Mouse (Mus musculus) forebrain, embryonic 13.5 days (tissue): ENCODE results near the gene Fblim1. TPM values are rescaled to one million over a fixed set of nuclear protein-coding genes. Genes with fewer than 3 reads are reported as not detected.

ENCODE experiments used
- ATAC-seq: fragments of 200-750 bp; cut with Nextera tagmentation; 2 replicates; pipeline ENCODE4 v1.8.0; 2017
- H3K27ac ChIP-seq: fragments of 300-500 bp; sonication (generic); 2 replicates; pipeline ENCODE4 v1.5.1; 2015; ENCODE audit warnings: inconsistent platforms, mild to moderate bottlenecking, moderate library complexity
- H3K27me3 ChIP-seq: fragments of 300-500 bp; sonication (generic); 2 replicates; pipeline ENCODE4 v1.6.1; 2015; ENCODE audit warnings: mild to moderate bottlenecking, inconsistent platforms
- H3K36me3 ChIP-seq: fragments of 300-500 bp; sonication (generic); 2 replicates; pipeline ENCODE4 v1.6.1; 2015; ENCODE audit warnings: mild to moderate bottlenecking, inconsistent platforms; ENCODE audit not compliant: poor library complexity, severe bottlenecking
- H3K4me1 ChIP-seq: fragments of 300-500 bp; sonication (generic); 2 replicates; pipeline ENCODE4 v1.6.1; 2015; ENCODE audit warnings: inconsistent platforms
- H3K4me2 ChIP-seq: fragments of 300-500 bp; sonication (generic); 2 replicates; pipeline ENCODE4 v1.6.1; 2015; ENCODE audit warnings: inconsistent platforms, mild to moderate bottlenecking, moderate library complexity
- H3K4me3 ChIP-seq: fragments of 300-500 bp; sonication (generic); 2 replicates; pipeline ENCODE4 v1.5.1; 2015; ENCODE audit warnings: mild to moderate bottlenecking, inconsistent platforms
- H3K9ac ChIP-seq: fragments of 300-500 bp; sonication (generic); 2 replicates; pipeline ENCODE4 v1.6.1; 2015; ENCODE audit warnings: mild to moderate bottlenecking, inconsistent platforms
- H3K9me3 ChIP-seq: fragments of 300-500 bp; sonication (generic); replicated peaks from 2 replicates; pipeline ENCODE4 v1.6.1; 2016; ENCODE audit warnings: inconsistent platforms
- WGBS: fragments of 180-500 bp; shearing (Covaris S2); methylation state at CpG from one replicate; pipeline ENCODE4 v1.1.7; 2015; 5-methylcytosine and 5-hydroxymethylcytosine counted together
- polyA plus RNA-seq: library from polyadenylated mRNA; unstranded; fragments of >200 nt; fragmentation: Nextera tagmentation; extraction: Ambion mirVana; gene quantifications from 2 replicates; pipeline ENCODE4 v1.2.1, GENCODE M21; 2015

Gene Fblim1
- polyA plus RNA-seq, 1 experiment from 2014 or later: 11.1 TPM

DNA sequence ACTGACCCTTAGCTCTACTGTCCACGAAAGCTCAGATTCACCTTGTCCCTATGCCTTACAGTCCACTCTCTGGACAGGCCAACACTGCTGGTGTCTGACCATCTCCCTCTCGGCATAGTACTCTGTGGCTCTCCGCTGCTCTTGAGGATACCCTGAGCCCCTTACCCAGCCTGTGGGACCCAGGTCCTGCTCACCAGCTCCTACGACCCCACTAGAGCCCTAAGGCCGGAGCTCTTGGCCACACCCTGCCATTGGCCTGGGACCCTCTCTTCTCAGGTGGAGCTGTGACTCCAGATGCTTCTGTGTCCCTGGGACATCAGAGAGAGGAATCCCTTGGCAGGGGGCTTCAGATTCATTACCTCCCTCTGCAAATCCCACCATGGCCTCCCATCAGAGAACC, 475 bp downstream of the Fblim1 start:
- no peak for ATAC-seq
- Histone ChIP-seq H3K27ac (no peak overlapping the region), H3K4me1 (no peaks in the 10 kb centered on the region), H3K27me3 (peaks cover 17% of the 10 kb centered on the region), H3K4me2 (no peak overlapping the region), H3K36me3 (no peaks in the 10 kb centered on the region), H3K9me3 (no peaks in the 10 kb centered on the region), H3K9ac (no peak overlapping the region), H3K4me3 (no peak overlapping the region)
- WGBS: 89% methylated on average over 5 of the region's 5 CpGs

- no peaks in the 10 kb centered on the region for H3K36me3 ChIP-seq
- no peak overlapping the region for H3K27ac ChIP-seq
- ATAC-seq: no peak
- H3K4me2 ChIP-seq: no peak overlapping the region
- peaks cover 26% of the 10 kb centered on the region for H3K27me3 ChIP-seq
- WGBS: 64% methylated on average over 8 of the region's 8 CpGs
- no peak overlapping the region for H3K4me3 ChIP-seq
- H3K4me1 ChIP-seq: peaks cover 4% of the 10 kb centered on the region
- no peak overlapping the region for H3K9ac ChIP-seq
- H3K9me3 ChIP-seq: no peaks in the 10 kb centered on the region
These were observed 1.4 kb downstream of the Fblim1 start for GRCm38 (mm10) chr4:141604493-141604892.

DNA sequence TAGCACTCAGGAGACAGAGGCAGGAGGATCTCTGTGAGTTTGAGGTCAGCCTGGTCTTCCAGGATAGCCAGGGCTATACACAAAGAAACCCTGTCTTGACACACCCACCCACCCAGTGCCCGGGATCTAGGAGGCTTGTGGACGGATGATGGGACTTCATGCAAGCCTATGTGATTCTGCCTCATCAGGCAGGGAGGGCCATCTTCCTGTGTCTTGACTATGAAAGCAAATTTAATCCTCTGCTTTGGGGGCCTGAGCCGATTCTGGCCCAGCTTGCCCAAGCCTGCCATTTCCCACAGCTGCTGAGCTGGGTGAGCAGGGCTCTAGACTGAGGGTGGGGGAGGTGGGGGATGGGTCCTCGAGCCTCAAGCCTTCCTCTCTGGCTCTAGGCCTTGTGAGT, 2.0 kb downstream of the Fblim1 start:
- no peaks in the 10 kb centered on the region for H3K9me3 ChIP-seq

GRCm38 (mm10) chr4:141602523-141603223, 3.2 kb downstream of the Fblim1 start:
- Histone ChIP-seq H3K9me3 (no peaks in the 10 kb centered on the region), H3K27ac (no peak overlapping the region), H3K4me2 (no peak overlapping the region), H3K36me3 (no peaks in the 10 kb centered on the region), H3K4me1 (peaks cover 16% of the 10 kb centered on the region), H3K9ac (no peak overlapping the region), H3K4me3 (no peak overlapping the region), H3K27me3 (peaks cover 45% of the 10 kb centered on the region)
- WGBS: 87% methylated on average over 11 of the region's 11 CpGs
- no peak for ATAC-seq

More for the DNA sequence above, 2.0 kb downstream of the Fblim1 start:
- 64% methylated on average over 4 of the region's 4 CpGs for WGBS
- Histone ChIP-seq H3K4me2 (no peak overlapping the region), H3K9ac (no peak overlapping the region), H3K27ac (no peak overlapping the region), H3K27me3 (peaks cover 32% of the 10 kb centered on the region), H3K36me3 (no peaks in the 10 kb centered on the region), H3K4me1 (peaks cover 10% of the 10 kb centered on the region), H3K4me3 (no peak overlapping the region)
- ATAC-seq: no peak

DNA sequence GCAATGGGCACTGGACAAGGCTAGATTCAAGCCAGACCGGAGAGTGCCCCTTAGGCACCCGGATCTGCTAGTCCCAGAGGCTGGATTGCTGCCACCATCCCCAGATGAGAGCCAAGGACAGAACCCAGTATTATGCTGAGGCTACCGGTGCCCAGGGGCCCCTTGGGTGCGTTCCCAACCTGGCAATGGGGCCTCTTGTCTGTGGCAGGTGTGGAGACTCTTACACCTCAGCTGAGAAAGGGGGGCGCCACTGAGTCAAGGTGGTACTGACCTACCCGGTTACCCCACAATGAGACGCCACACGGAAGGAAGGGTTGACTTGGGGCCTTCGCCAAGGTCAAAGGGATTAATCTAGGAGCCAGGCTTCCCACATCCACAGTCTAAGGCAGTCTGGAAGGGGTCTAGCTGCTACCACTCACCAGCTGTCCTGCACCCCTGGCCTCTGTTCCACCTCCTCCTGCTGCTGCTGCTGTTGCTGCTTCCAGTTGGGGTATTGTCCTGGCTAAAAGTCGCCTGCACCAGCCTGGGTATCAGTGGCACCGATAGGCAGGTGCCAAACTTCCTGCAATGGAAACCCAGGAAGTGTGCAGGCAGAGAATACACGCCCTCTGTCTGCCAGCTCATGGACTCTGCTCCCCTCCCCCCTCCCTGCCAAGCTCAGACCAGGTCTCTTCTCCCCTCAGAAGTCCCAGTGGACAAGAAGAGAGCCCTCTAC, 4.6 kb downstream of the Fblim1 start:
- Histone ChIP-seq H3K36me3 (no peaks in the 10 kb centered on the region), H3K9me3 (no peaks in the 10 kb centered on the region), H3K4me2 (no peak overlapping the region), H3K9ac (no peak overlapping the region), H3K27me3 (peaks cover 54% of the 10 kb centered on the region), H3K4me3 (no peak overlapping the region), H3K27ac (no peak overlapping the region), H3K4me1 (peaks cover 16% of the 10 kb centered on the region)
- ATAC-seq: no peak
- 70% methylated on average over 12 of the region's 12 CpGs for WGBS

DNA sequence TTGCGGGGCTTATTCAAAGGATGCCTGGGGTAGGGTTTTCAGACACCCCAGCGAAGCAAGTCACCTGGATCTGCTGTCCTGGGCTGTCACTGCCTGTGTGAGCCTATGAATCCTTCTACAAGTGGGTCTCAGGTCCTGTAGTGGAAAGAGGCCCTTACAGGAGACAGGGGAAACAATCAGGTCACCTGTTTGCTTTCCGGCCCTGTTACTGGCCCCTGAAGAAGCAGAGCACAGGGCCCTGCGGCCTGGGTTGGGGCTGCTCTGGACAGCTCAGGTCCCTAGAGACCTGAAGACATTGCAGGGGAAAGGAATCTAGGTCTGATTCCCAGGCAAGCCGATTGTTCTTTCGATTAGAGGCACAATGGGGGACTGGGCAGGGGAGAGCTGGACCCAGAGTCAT, 5.5 kb downstream of the Fblim1 start:
- H3K9me3 ChIP-seq: no peaks in the 10 kb centered on the region
- no peaks in the 10 kb centered on the region for H3K36me3 ChIP-seq
- H3K27ac ChIP-seq: no peak overlapping the region
- peaks cover 54% of the 10 kb centered on the region for H3K27me3 ChIP-seq
- WGBS: 27% methylated on average over 6 of the region's 6 CpGs
- H3K4me2 ChIP-seq: peak overlapping the region; percentile 76
- no peak; the same call in 1 of the 2 replicates for ATAC-seq
- H3K4me1 ChIP-seq: peaks cover 16% of the 10 kb centered on the region
- H3K9ac ChIP-seq: no peak overlapping the region
- H3K4me3 ChIP-seq: no peak overlapping the region

DNA sequence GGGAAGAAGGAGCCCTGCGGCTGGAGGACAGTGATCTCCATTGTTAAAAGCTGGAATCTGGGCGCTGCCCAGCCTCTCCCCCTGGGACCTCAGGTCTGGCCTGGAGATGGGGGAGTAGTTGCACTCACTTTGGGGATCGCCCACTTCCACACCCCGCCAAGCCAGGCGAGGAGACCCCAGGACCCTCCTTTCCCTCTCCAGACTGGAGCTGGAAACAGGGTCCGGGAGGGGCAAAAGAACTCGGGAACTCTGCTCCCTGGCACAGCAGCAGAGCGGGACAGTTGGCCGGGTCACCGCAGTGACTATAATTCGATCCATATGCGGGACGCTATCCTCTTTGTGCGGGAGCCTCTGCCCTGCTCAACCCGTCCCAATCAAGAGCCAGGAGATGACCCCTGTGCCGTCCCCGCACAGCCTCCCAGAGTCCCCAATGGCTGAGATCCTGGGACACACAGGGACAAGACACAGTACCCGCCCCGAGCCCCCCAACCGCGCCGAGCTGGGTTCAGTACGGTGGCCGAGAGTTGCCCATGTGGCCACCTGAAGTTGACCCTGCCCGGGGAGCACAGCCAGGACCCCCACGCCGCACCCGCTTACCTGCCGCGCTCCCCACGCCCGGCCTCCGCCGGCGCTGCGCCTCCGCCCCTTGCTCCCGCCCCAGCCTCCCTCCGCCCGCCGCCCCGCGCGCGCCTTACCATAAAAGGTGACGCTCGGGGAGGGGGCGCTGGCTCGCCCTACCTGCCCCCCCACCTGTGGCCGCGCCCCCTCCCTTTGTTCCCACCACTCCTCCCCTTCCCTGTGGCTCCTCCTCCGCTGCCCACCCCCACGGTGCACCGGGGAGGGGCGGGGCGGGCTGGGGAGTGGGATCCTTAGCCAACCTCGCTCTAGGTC, 6.4 kb downstream of the Fblim1 start:
- WGBS: under 1% methylated on average over 35 of the region's 57 CpGs
- peaks cover 54% of the 10 kb centered on the region for H3K27me3 ChIP-seq
- H3K4me1 ChIP-seq: peaks cover 16% of the 10 kb centered on the region
- H3K4me2 ChIP-seq: peak overlapping the region; percentile 76
- no peaks in the 10 kb centered on the region for H3K36me3 ChIP-seq
- peak; percentile 36; the same call in 1 of the 2 replicates for ATAC-seq
- H3K9me3 ChIP-seq: no peaks in the 10 kb centered on the region
- no peak overlapping the region for H3K27ac ChIP-seq
- peak overlapping the region; percentile 62 for H3K9ac ChIP-seq
- peak overlapping the region; percentile 50 for H3K4me3 ChIP-seq

GRCm38 (mm10) chr4:141598894-141599250, 7.0 kb downstream of the Fblim1 start:
- Histone ChIP-seq H3K4me1 (peaks cover 16% of the 10 kb centered on the region), H3K9me3 (no peaks in the 10 kb centered on the region), H3K27ac (no peak overlapping the region), H3K4me2 (peak overlapping the region; percentile 76), H3K27me3 (peaks cover 54% of the 10 kb centered on the region), H3K9ac (peak overlapping the region; percentile 62), H3K36me3 (peaks cover 5% of the 10 kb centered on the region; the same call in 1 of the 2 replicates), H3K4me3 (peak overlapping the region; percentile 50)
- no peak for ATAC-seq
- WGBS: 5% methylated on average over 9 of the region's 9 CpGs

- Histone ChIP-seq H3K9me3 (no peaks in the 10 kb centered on the region), H3K36me3 (peaks cover 5% of the 10 kb centered on the region; the same call in 1 of the 2 replicates), H3K27me3 (peaks cover 54% of the 10 kb centered on the region), H3K9ac (peak overlapping the region; percentile 62), H3K4me2 (peak overlapping the region; percentile 76), H3K4me3 (peak overlapping the region; percentile 50), H3K27ac (no peak overlapping the region), H3K4me1 (peaks cover 16% of the 10 kb centered on the region)
- 2% methylated on average over 19 of the region's 19 CpGs for WGBS
- no peak for ATAC-seq
These were observed 7.5 kb downstream of the Fblim1 start for GRCm38 (mm10) chr4:141598199-141598893.

GRCm38 (mm10) chr4:141596700-141597328, 9.1 kb downstream of the Fblim1 start:
- no peak overlapping the region for H3K4me2 ChIP-seq
- peaks cover 48% of the 10 kb centered on the region for H3K27me3 ChIP-seq
- ATAC-seq: no peak
- H3K4me1 ChIP-seq: peaks cover 16% of the 10 kb centered on the region
- no peak overlapping the region for H3K4me3 ChIP-seq
- peaks cover 5% of the 10 kb centered on the region; the same call in 1 of the 2 replicates for H3K36me3 ChIP-seq
- no peak overlapping the region for H3K27ac ChIP-seq
- no peaks in the 10 kb centered on the region for H3K9me3 ChIP-seq
- no peak overlapping the region for H3K9ac ChIP-seq
- 84% methylated on average over 8 of the region's 8 CpGs for WGBS

DNA sequence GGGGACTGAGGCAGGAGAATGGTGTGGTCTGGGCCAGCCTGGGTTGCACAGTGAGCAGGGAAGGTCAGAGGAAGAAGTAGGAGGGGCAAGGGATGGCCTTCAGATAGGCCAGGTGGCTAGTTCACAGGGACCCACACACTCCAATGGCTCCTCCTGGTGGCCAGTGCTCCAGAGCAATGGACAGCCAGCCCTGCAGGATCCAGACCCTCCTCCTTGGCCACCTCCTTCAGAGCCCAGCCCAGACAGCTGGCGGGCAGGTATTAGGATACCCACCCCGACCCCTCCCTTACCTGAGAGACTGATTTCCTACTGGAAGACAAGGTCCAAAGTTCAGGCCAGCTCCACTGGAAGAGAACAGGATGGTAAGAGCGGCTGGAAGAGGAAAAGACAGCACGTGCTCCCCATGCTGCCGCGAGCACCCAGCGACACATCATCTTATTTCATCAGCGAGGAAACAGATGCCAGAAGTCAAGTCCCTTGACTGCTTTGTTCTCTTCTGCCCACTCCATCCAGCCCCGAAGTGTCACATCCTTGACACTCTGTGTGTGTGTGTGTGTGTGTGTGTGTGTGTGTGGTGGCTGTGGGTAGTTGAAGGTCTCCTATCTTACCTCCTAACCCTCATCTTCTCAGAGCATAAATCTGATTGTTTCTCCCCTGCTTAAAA, 10.2 kb downstream of the Fblim1 start:
- ATAC-seq: no peak
- H3K4me1 ChIP-seq: peaks cover 16% of the 10 kb centered on the region
- H3K36me3 ChIP-seq: peaks cover 5% of the 10 kb centered on the region; the same call in 1 of the 2 replicates
- peaks cover 40% of the 10 kb centered on the region for H3K27me3 ChIP-seq
- no peak overlapping the region for H3K4me2 ChIP-seq
- H3K9ac ChIP-seq: no peak overlapping the region
- 81% methylated on average over 9 of the region's 9 CpGs for WGBS
- no peak overlapping the region for H3K27ac ChIP-seq
- H3K9me3 ChIP-seq: no peaks in the 10 kb centered on the region
- H3K4me3 ChIP-seq: no peak overlapping the region
